Mouse (Mus musculus) kidney, adult 2 months (tissue): Measurements from ENCODE around the gene Dctn2. TPM values are rescaled to one million over a fixed set of nuclear protein-coding genes. Genes with fewer than 3 reads are reported as not detected.

Source experiments
- DNase-seq: peaks from one replicate; pipeline ENCODE4 v3.0.0; 2021
- H3K27ac ChIP-seq: fragments of 200-500 bp; 2 replicates; pipeline ENCODE4 v1.5.1; 2012; ENCODE audit warnings: low read depth, low read length, control low read depth, inconsistent platforms; ENCODE audit not compliant: insufficient read depth
- H3K27me3 ChIP-seq: fragments of 200-500 bp; replicated peaks from 2 replicates; pipeline ENCODE4 v1.6.1; 2012; ENCODE audit warnings: mild to moderate bottlenecking, moderate library complexity, low read length, inconsistent platforms; ENCODE audit not compliant: control insufficient read depth, insufficient read depth
- H3K36me3 ChIP-seq: fragments of 200-500 bp; 2 replicates; pipeline ENCODE4 v1.6.1; 2012; ENCODE audit warnings: mild to moderate bottlenecking, moderate library complexity, low read length, inconsistent platforms; ENCODE audit not compliant: control insufficient read depth, insufficient read depth
- H3K4me1 ChIP-seq: fragments of 200-500 bp; 2 replicates; pipeline ENCODE4 v1.6.1; 2011; ENCODE audit warnings: low read length; ENCODE audit not compliant: control insufficient read depth, insufficient read depth
- H3K4me3 ChIP-seq: fragments of 200-500 bp; 2 replicates; pipeline ENCODE4 v1.5.1; 2011; ENCODE audit warnings: mild to moderate bottlenecking, low read depth, low read length, control low read depth; ENCODE audit not compliant: insufficient read depth
- CTCF ChIP-seq: fragments of 200-500 bp; conservative IDR thresholded peaks from 2 replicates; pipeline ENCODE4 v1.5.1; 2011; ENCODE audit warnings: low read depth, mild to moderate bottlenecking, control low read depth, low read length, moderate library complexity, mixed read lengths; ENCODE audit not compliant: insufficient read depth, insufficient read length
- POLR2A ChIP-seq: fragments of 200-500 bp; IDR thresholded peaks from one replicate; pipeline ENCODE4 v1.6.1; 2011; ENCODE audit warnings: low read depth, low read length, control low read depth
- WGBS: fragments of 180-500 bp; shearing (Covaris S2); methylation state at CpG from one replicate; pipeline ENCODE4 v1.1.7; 2018; 5-methylcytosine and 5-hydroxymethylcytosine counted together
- polyA plus RNA-seq: library from polyadenylated mRNA; depleted of rRNA; stranded (reverse); fragments of >200 nt; gene quantifications from 2 replicates; pipeline ENCODE4 v1.2.3, GENCODE M21; 2012

The Dctn2 gene
- polyA plus RNA-seq, 1 experiment: 181 TPM

- DNase-seq: peak; percentile 90
- under 1% methylated on average over 15 of the region's 15 CpGs for WGBS
- no peaks in the 10 kb centered on the region for H3K36me3 ChIP-seq
- TF ChIP-seq CTCF: no peak
- no peak for TF ChIP-seq POLR2A
- peak overlapping the region; percentile 98 for H3K27ac ChIP-seq
- no peaks in the 10 kb centered on the region for H3K27me3 ChIP-seq
- H3K4me1 ChIP-seq: peaks cover 31% of the 10 kb centered on the region
- H3K4me3 ChIP-seq: peak overlapping the region; percentile 69
Measured at GRCm38 (mm10) chr10:127289573-127290191, 23.5 kb downstream of the Dctn2 start.

GRCm38 (mm10) chr10:127290307-127290929, 24.2 kb downstream of the Dctn2 start:
- H3K4me1 ChIP-seq: peaks cover 36% of the 10 kb centered on the region
- peak; percentile 100 for DNase-seq
- no peak for TF ChIP-seq CTCF
- peak; percentile 96 for TF ChIP-seq POLR2A
- peak overlapping the region; percentile 96 for H3K4me3 ChIP-seq
- H3K27me3 ChIP-seq: no peaks in the 10 kb centered on the region
- H3K36me3 ChIP-seq: no peaks in the 10 kb centered on the region
- peak overlapping the region; percentile 98 for H3K27ac ChIP-seq
- 0% methylated on average over 46 of the region's 47 CpGs for WGBS

GRCm38 (mm10) chr10:127290930-127291880, 25.0 kb downstream of the Dctn2 start:
- peak overlapping the region; percentile 88 for H3K27ac ChIP-seq
- peak; percentile 79 for DNase-seq
- H3K4me1 ChIP-seq: peaks cover 36% of the 10 kb centered on the region
- peaks cover 5% of the 10 kb centered on the region; the same call in 1 of the 2 replicates for H3K36me3 ChIP-seq
- WGBS: 4% methylated on average over 19 of the region's 19 CpGs
- H3K4me3 ChIP-seq: peak overlapping the region; percentile 96
- H3K27me3 ChIP-seq: no peaks in the 10 kb centered on the region
- TF ChIP-seq POLR2A (no peak), CTCF (no peak)

GRCm38 (mm10) chr10:127291881-127292638, 25.9 kb downstream of the Dctn2 start:
- WGBS: 24% methylated on average over 5 of the region's 5 CpGs
- Histone ChIP-seq H3K4me1 (peaks cover 30% of the 10 kb centered on the region), H3K4me3 (no peak overlapping the region), H3K36me3 (peaks cover 5% of the 10 kb centered on the region; the same call in 1 of the 2 replicates), H3K27ac (no peak overlapping the region), H3K27me3 (no peaks in the 10 kb centered on the region)
- TF ChIP-seq POLR2A (no peak), CTCF (no peak)
- no peak for DNase-seq

GRCm38 (mm10) chr10:127292987-127293538, 26.9 kb downstream of the Dctn2 start:
- WGBS: 36% methylated on average over 6 of the region's 6 CpGs
- DNase-seq: peak; percentile 55
- Histone ChIP-seq H3K36me3 (peaks cover 5% of the 10 kb centered on the region; the same call in 1 of the 2 replicates), H3K27ac (peak overlapping the region; percentile 59), H3K4me3 (no peak overlapping the region), H3K27me3 (no peaks in the 10 kb centered on the region), H3K4me1 (peaks cover 22% of the 10 kb centered on the region; the same call in 1 of the 2 replicates)
- no peak for TF ChIP-seq POLR2A
- TF ChIP-seq CTCF: no peak

- Histone ChIP-seq H3K27ac (no peak overlapping the region), H3K4me1 (peaks cover 22% of the 10 kb centered on the region; the same call in 1 of the 2 replicates), H3K4me3 (no peak overlapping the region), H3K36me3 (peaks cover 5% of the 10 kb centered on the region; the same call in 1 of the 2 replicates), H3K27me3 (no peaks in the 10 kb centered on the region)
- DNase-seq: no peak
- TF ChIP-seq POLR2A: no peak
- no peak for TF ChIP-seq CTCF
- WGBS: 73% methylated on average over 3 of the region's 3 CpGs
Measured at GRCm38 (mm10) chr10:127293590-127294113, 27.5 kb downstream of the Dctn2 start.
